8 mouse cellular contexts compared by ENCODE assay signal in genomic region chr1:174999265-175000200, GRCm38 (mm10).
DNase-seq lines count a peak whose midpoint lies in the region; ATAC-seq and TF ChIP-seq lines count a peak whose summit lies in the region.

No protein-coding gene starts in this region.

- TF ChIP-seq POLR2A in cerebellum, adult 2 months (IDR thresholded peaks at IDR 0.05; ENCODE audit: borderline replicate concordance, insufficient read depth, low read length), result no peak

- DNase-seq in forebrain, embryonic 10.5 days (ENCODE audit: extremely low spot score, low spot score), result peak; percentile 15
- peak; percentile 15 to 22 for DNase-seq in cerebellum, adult 2 months
- peak; percentile 20 to 60 for DNase-seq in frontal cortex, postnatal 36 days (ENCODE audit: low spot score in 2 of 2)
- DNase-seq in layer of hippocampus, adult 2 months (ENCODE audit: low spot score in 2 of 2), result peak; percentile 18 to 46
- peak; percentile 69 for DNase-seq in lung, postnatal 0 days (ENCODE audit: low spot score)
- DNase-seq in right cerebral cortex, postnatal 10 days (ENCODE audit: low spot score in 2 of 2), result peak; percentile 50 to 60
- DNase-seq in natural killer cell, adult 2 months (ENCODE audit: low spot score in 2 of 2), result no peak

- no peak for ATAC-seq in forebrain, embryonic 12.5 days (ENCODE audit: low FRiP score)
- ATAC-seq in lung, postnatal 0 days, result peak; percentile 75

- H3K4me3 ChIP-seq in forebrain, embryonic 10.5 days, result no peak overlapping the region
- no peak overlapping the region for H3K4me3 ChIP-seq in forebrain, embryonic 12.5 days (replicated peaks)
- no peak overlapping the region for H3K4me3 ChIP-seq in cerebellum, adult 2 months (replicated peaks; ENCODE audit: insufficient read depth, low read depth, low read length)
- H3K4me3 ChIP-seq in layer of hippocampus, adult 2 months, result no peak overlapping the region
- H3K4me3 ChIP-seq in lung, postnatal 0 days (ENCODE audit: low read depth, low read length), result no peak overlapping the region

- H3K4me2 ChIP-seq in forebrain, embryonic 12.5 days, result no peak overlapping the region
- H3K4me2 ChIP-seq in lung, postnatal 0 days (replicated peaks; ENCODE audit: low read depth, low read length), result no peak overlapping the region

- no peaks in the 10 kb centered on the region for H3K27me3 ChIP-seq in forebrain, embryonic 10.5 days (ENCODE audit: poor library complexity, severe bottlenecking)
- H3K27me3 ChIP-seq in forebrain, embryonic 12.5 days, result no peaks in the 10 kb centered on the region
- H3K27me3 ChIP-seq in cerebellum, adult 2 months (ENCODE audit: control insufficient read depth, insufficient read depth, low read length), result no peaks in the 10 kb centered on the region
- H3K27me3 ChIP-seq in lung, postnatal 0 days (replicated peaks; ENCODE audit: insufficient read depth, low read length), result no peaks in the 10 kb centered on the region

- 74% methylated on average over 8 of the region's 8 CpGs for WGBS in forebrain, embryonic 10.5 days
- WGBS in forebrain, embryonic 12.5 days, result 76% methylated on average over 8 of the region's 8 CpGs
- WGBS in cerebellum, adult 2 months, result 78% methylated on average over 8 of the region's 8 CpGs
- 47% methylated on average over 8 of the region's 8 CpGs for WGBS in lung, postnatal 0 days

- H3K9me3 ChIP-seq in forebrain, embryonic 10.5 days, result no peaks in the 10 kb centered on the region
- H3K9me3 ChIP-seq in forebrain, embryonic 12.5 days, result no peaks in the 10 kb centered on the region
- H3K9me3 ChIP-seq in lung, postnatal 0 days (ENCODE audit: low read length), result no peaks in the 10 kb centered on the region

- no peak for TF ChIP-seq EP300 in lung, postnatal 0 days (IDR thresholded peaks at IDR 0.05)

- TF ChIP-seq CTCF in cerebellum, adult 2 months (IDR thresholded peaks at IDR 0.05; ENCODE audit: borderline replicate concordance, insufficient read depth, low read depth, low read length), result peak; percentile 69
- TF ChIP-seq CTCF in layer of hippocampus, adult 2 months (conservative IDR thresholded peaks at IDR 0.05), result peak; percentile 83
- peak; percentile 88 for TF ChIP-seq CTCF in lung, postnatal 0 days (IDR thresholded peaks at IDR 0.05)

- H3K36me3 ChIP-seq in forebrain, embryonic 10.5 days (replicated peaks), result no peaks in the 10 kb centered on the region
- H3K36me3 ChIP-seq in forebrain, embryonic 12.5 days (replicated peaks), result no peaks in the 10 kb centered on the region
- no peaks in the 10 kb centered on the region for H3K36me3 ChIP-seq in lung, postnatal 0 days (ENCODE audit: insufficient read depth, low read length)

- H3K4me1 ChIP-seq in forebrain, embryonic 10.5 days, result no peaks in the 10 kb centered on the region
- no peaks in the 10 kb centered on the region for H3K4me1 ChIP-seq in forebrain, embryonic 12.5 days
- no peaks in the 10 kb centered on the region for H3K4me1 ChIP-seq in cerebellum, adult 2 months (ENCODE audit: control insufficient read depth, insufficient read depth, low read length)
- H3K4me1 ChIP-seq in lung, postnatal 0 days (ENCODE audit: insufficient read depth, low read depth, low read length), result no peaks in the 10 kb centered on the region

- H3K27ac ChIP-seq in forebrain, embryonic 10.5 days, result no peak overlapping the region
- no peak overlapping the region for H3K27ac ChIP-seq in forebrain, embryonic 12.5 days
- no peak overlapping the region for H3K27ac ChIP-seq in cerebellum, adult 2 months (ENCODE audit: insufficient read depth, low read length)
- H3K27ac ChIP-seq in layer of hippocampus, adult 2 months, result no peak overlapping the region
- H3K27ac ChIP-seq in lung, postnatal 0 days (ENCODE audit: low read length), result no peak overlapping the region

- no peak overlapping the region; the same call in 1 of the 2 replicates for H3K9ac ChIP-seq in forebrain, embryonic 12.5 days
- H3K9ac ChIP-seq in lung, postnatal 0 days (replicated peaks; ENCODE audit: low read depth), result no peak overlapping the region

Comparison
In these comparisons a context has a peak if more than half of its experiments do, and no peak if none do; other contexts are left out.
1. DNase-seq: peak in forebrain, embryonic 10.5 days (single experiment), cerebellum, adult 2 months (2 of 2), frontal cortex, postnatal 36 days (2 of 2), layer of hippocampus, adult 2 months (2 of 2), lung, postnatal 0 days (single experiment) and right cerebral cortex, postnatal 10 days (2 of 2); none in natural killer cell, adult 2 months (0 of 2).
2. Peak in every context shown above with its lines, with median percentiles within 50 percentile points of each other: CTCF ChIP-seq.